Mouse (Mus musculus) stomach, postnatal 0 days (tissue): ENCODE data around the gene Nfkb1.

ENCODE experiments used
- CTCF ChIP-seq: IDR thresholded peaks from 2 replicates; pipeline ENCODE4 v1.5.1; 2016; ENCODE audit warnings: antibody characterized with exemption, low read depth, mild to moderate bottlenecking, moderate library complexity
- EP300 ChIP-seq: optimal IDR thresholded peaks from 2 replicates; pipeline ENCODE3; 2016; ENCODE audit warnings: antibody characterized with exemption

- TF ChIP-seq CTCF (no peak), EP300 (no peak)
Measured at GRCm38 (mm10) chr3:135656156-135656555, 35.2 kb downstream of the Nfkb1 start.
